Mouse (Mus musculus): Measurements from ENCODE around the gene Fam90a1a.

DNA sequence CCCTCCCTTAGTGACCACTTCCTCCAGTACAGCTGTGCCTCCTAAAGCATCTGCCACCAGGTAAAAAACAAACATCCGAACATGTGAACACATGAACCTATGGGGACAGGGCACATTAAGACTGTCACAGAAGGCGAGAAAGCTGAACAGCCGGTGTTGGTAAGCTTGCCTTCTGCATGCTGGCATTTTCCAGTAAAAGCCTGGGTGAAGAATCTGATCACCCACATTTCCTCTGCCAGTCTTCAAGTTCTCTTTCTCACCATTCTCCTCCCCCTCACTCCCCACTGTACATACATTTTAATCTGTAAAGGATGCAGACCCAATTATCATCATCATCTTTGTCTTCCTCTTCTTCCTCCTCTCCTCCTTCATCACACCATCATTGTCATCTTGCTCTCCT is 42.9 kb upstream of the Fam90a1a start:
- TF ChIP-seq CTCF (IDR thresholded peaks at IDR 0.05): no peak
- no peak for TF ChIP-seq EP300 (IDR thresholded peaks at IDR 0.05)

All from lung, postnatal 0 days (tissue).